Mouse (Mus musculus) midbrain, embryonic 13.5 days (tissue): ENCODE results near the gene Aprt. TPM values are rescaled to one million over a fixed set of nuclear protein-coding genes. Genes with fewer than 3 reads are reported as not detected.

Experiments used
- ATAC-seq: fragments of 200-750 bp; cut with Nextera tagmentation; 2 replicates; pipeline ENCODE4 v1.8.0; 2017; ENCODE audit warnings: mild to moderate bottlenecking, moderate TSS enrichment, moderate library complexity
- H3K27ac ChIP-seq: fragments of 300-500 bp; sonication (generic); 2 replicates; pipeline ENCODE4 v1.5.1; 2015; ENCODE audit warnings: inconsistent platforms, mild to moderate bottlenecking, moderate library complexity
- H3K27me3 ChIP-seq: fragments of 300-500 bp; sonication (generic); 2 replicates; pipeline ENCODE4 v1.6.1; 2015; ENCODE audit warnings: mild to moderate bottlenecking, inconsistent platforms
- H3K36me3 ChIP-seq: fragments of 300-500 bp; sonication (generic); 2 replicates; pipeline ENCODE4 v1.6.1; 2015; ENCODE audit warnings: mild to moderate bottlenecking, inconsistent platforms
- H3K4me1 ChIP-seq: fragments of 300-500 bp; sonication (generic); replicated peaks from 2 replicates; pipeline ENCODE4 v1.6.1; 2015; ENCODE audit warnings: inconsistent platforms
- H3K4me2 ChIP-seq: fragments of 300-500 bp; sonication (generic); replicated peaks from 2 replicates; pipeline ENCODE4 v1.6.1; 2015; ENCODE audit warnings: moderate library complexity, mild to moderate bottlenecking, inconsistent platforms
- H3K4me3 ChIP-seq: fragments of 300-500 bp; sonication (generic); replicated peaks from 2 replicates; pipeline ENCODE4 v1.5.1; 2015; ENCODE audit warnings: mild to moderate bottlenecking, inconsistent platforms
- H3K9ac ChIP-seq: fragments of 300-500 bp; sonication (generic); replicated peaks from 2 replicates; pipeline ENCODE4 v1.6.1; 2015; ENCODE audit warnings: mild to moderate bottlenecking, inconsistent platforms
- H3K9me3 ChIP-seq: fragments of 300-500 bp; sonication (generic); 2 replicates; pipeline ENCODE4 v1.6.1; 2016; ENCODE audit warnings: mild to moderate bottlenecking, inconsistent platforms
- WGBS: fragments of 180-500 bp; shearing (Covaris S2); methylation state at CpG from one replicate; pipeline ENCODE4 v1.1.7; 2015; 5-methylcytosine and 5-hydroxymethylcytosine counted together
- polyA plus RNA-seq: library from polyadenylated mRNA; unstranded; fragments of >200 nt; fragmentation: Nextera tagmentation; extraction: Ambion mirVana; gene quantifications from 2 replicates; pipeline ENCODE4 v1.2.1, GENCODE M21; 2015

The Aprt gene
- polyA plus RNA-seq, 1 experiment from 2014 or later = 152 TPM

- no peak for ATAC-seq
These were observed 32.6 kb downstream of the Aprt start for GRCm38 (mm10) chr8:122544138-122544537.

GRCm38 (mm10) chr8:122538310-122539076 lies 38.2 kb downstream of the Aprt start:
- Histone ChIP-seq H3K4me2 (no peak overlapping the region), H3K9ac (no peak overlapping the region), H3K4me1 (no peaks in the 10 kb centered on the region), H3K27me3 (no peaks in the 10 kb centered on the region), H3K4me3 (no peak overlapping the region), H3K9me3 (no peaks in the 10 kb centered on the region), H3K27ac (no peak overlapping the region), H3K36me3 (no peaks in the 10 kb centered on the region)
- 88% methylated on average over 9 of the region's 9 CpGs for WGBS
- ATAC-seq = no peak

More at GRCm38 (mm10) chr8:122544138-122544537, 32.6 kb downstream of the Aprt start:
- no peaks in the 10 kb centered on the region for H3K9me3 ChIP-seq
- H3K4me1 ChIP-seq = no peaks in the 10 kb centered on the region
- WGBS = 92% methylated on average over 8 of the region's 8 CpGs
- no peaks in the 10 kb centered on the region for H3K36me3 ChIP-seq
- no peak overlapping the region for H3K4me3 ChIP-seq
- H3K4me2 ChIP-seq = no peak overlapping the region
- no peak overlapping the region for H3K9ac ChIP-seq
- H3K27ac ChIP-seq = no peak overlapping the region
- peaks cover 11% of the 10 kb centered on the region for H3K27me3 ChIP-seq

GRCm38 (mm10) chr8:122537812-122538211 lies 38.9 kb downstream of the Aprt start:
- 93% methylated on average over 2 of the region's 2 CpGs for WGBS
- ATAC-seq = no peak
- Histone ChIP-seq H3K36me3 (no peaks in the 10 kb centered on the region), H3K27ac (no peak overlapping the region), H3K27me3 (no peaks in the 10 kb centered on the region), H3K4me1 (no peaks in the 10 kb centered on the region), H3K4me3 (no peak overlapping the region), H3K9ac (no peak overlapping the region), H3K9me3 (no peaks in the 10 kb centered on the region), H3K4me2 (no peak overlapping the region)

GRCm38 (mm10) chr8:122537033-122537432 lies 39.7 kb downstream of the Aprt start:
- no peaks in the 10 kb centered on the region for H3K27me3 ChIP-seq
- WGBS = 86% methylated on average over 6 of the region's 6 CpGs

GRCm38 (mm10) chr8:122531312-122531711 lies 45.4 kb downstream of the Aprt start:
- Histone ChIP-seq H3K9ac (no peak overlapping the region), H3K4me1 (no peaks in the 10 kb centered on the region), H3K4me3 (no peak overlapping the region), H3K27me3 (no peaks in the 10 kb centered on the region), H3K9me3 (no peaks in the 10 kb centered on the region), H3K27ac (no peak overlapping the region), H3K4me2 (no peak overlapping the region), H3K36me3 (no peaks in the 10 kb centered on the region)
- no peak for ATAC-seq
- 86% methylated on average over 8 of the region's 8 CpGs for WGBS

More at GRCm38 (mm10) chr8:122537033-122537432, 39.7 kb downstream of the Aprt start:
- no peak for ATAC-seq
- Histone ChIP-seq H3K4me3 (no peak overlapping the region), H3K4me2 (no peak overlapping the region), H3K27ac (no peak overlapping the region), H3K36me3 (no peaks in the 10 kb centered on the region), H3K9ac (no peak overlapping the region), H3K9me3 (no peaks in the 10 kb centered on the region), H3K4me1 (no peaks in the 10 kb centered on the region)

- 91% methylated on average over 4 of the region's 4 CpGs for WGBS
- no peak for ATAC-seq
- no peaks in the 10 kb centered on the region for H3K27me3 ChIP-seq
- no peak overlapping the region for H3K4me2 ChIP-seq
- H3K27ac ChIP-seq = no peak overlapping the region
- no peaks in the 10 kb centered on the region for H3K36me3 ChIP-seq
- no peak overlapping the region for H3K4me3 ChIP-seq
- H3K9ac ChIP-seq = no peak overlapping the region
- H3K4me1 ChIP-seq = peaks cover 5% of the 10 kb centered on the region
- H3K9me3 ChIP-seq = no peaks in the 10 kb centered on the region
These were observed 47.5 kb downstream of the Aprt start for GRCm38 (mm10) chr8:122529159-122529558.

- Histone ChIP-seq H3K36me3 (no peaks in the 10 kb centered on the region), H3K9ac (no peak overlapping the region), H3K27ac (no peak overlapping the region), H3K4me3 (no peak overlapping the region), H3K4me2 (no peak overlapping the region), H3K4me1 (peaks cover 17% of the 10 kb centered on the region), H3K9me3 (no peaks in the 10 kb centered on the region), H3K27me3 (no peaks in the 10 kb centered on the region)
- ATAC-seq = no peak
- 98% methylated on average over 3 of the region's 3 CpGs for WGBS
These were observed 48.8 kb downstream of the Aprt start for GRCm38 (mm10) chr8:122527937-122528336.

GRCm38 (mm10) chr8:122526526-122527170 lies 50.1 kb downstream of the Aprt start:
- 75% methylated on average over 7 of the region's 7 CpGs for whole genome bisulfite sequencing
- H3K4me1 ChIP-seq = peaks cover 19% of the 10 kb centered on the region
- H3K9me3 ChIP-seq = no peaks in the 10 kb centered on the region
- H3K4me2 ChIP-seq = no peak overlapping the region
- no peaks in the 10 kb centered on the region for H3K36me3 ChIP-seq
- no peaks in the 10 kb centered on the region for H3K27me3 ChIP-seq
- ATAC-seq = no peak
- no peak overlapping the region for H3K9ac ChIP-seq
- no peak overlapping the region for H3K4me3 ChIP-seq
- no peak overlapping the region; the same call in 1 of the 2 replicates for H3K27ac ChIP-seq

GRCm38 (mm10) chr8:122526084-122526483 lies 50.6 kb downstream of the Aprt start:
- no peaks in the 10 kb centered on the region for H3K36me3 ChIP-seq
- H3K27me3 ChIP-seq = no peaks in the 10 kb centered on the region
- no peak overlapping the region for H3K9ac ChIP-seq

GRCm38 (mm10) chr8:122525004-122525403 lies 51.7 kb downstream of the Aprt start:
- Histone ChIP-seq H3K4me2 (no peak overlapping the region), H3K4me1 (peaks cover 19% of the 10 kb centered on the region), H3K27me3 (no peaks in the 10 kb centered on the region), H3K36me3 (no peaks in the 10 kb centered on the region), H3K9ac (no peak overlapping the region), H3K27ac (no peak overlapping the region), H3K9me3 (no peaks in the 10 kb centered on the region), H3K4me3 (no peak overlapping the region)
- no peak for ATAC-seq
- WGBS = 80% methylated on average over 6 of the region's 6 CpGs

More at GRCm38 (mm10) chr8:122526084-122526483, 50.6 kb downstream of the Aprt start:
- WGBS = 88% methylated on average over 3 of the region's 3 CpGs
- no peak for ATAC-seq
- Histone ChIP-seq H3K4me3 (no peak overlapping the region), H3K9me3 (no peaks in the 10 kb centered on the region), H3K4me2 (no peak overlapping the region), H3K27ac (no peak overlapping the region), H3K4me1 (peaks cover 19% of the 10 kb centered on the region)
